Mouse (Mus musculus) G1E (cell line): ENCODE data around the gene Mphosph9. TPM values are rescaled to one million over a fixed set of nuclear protein-coding genes. Genes with fewer than 3 reads are reported as not detected.

Source experiments
- ATAC-seq: 2 replicates; pipeline ENCODE4 v1.8.0; 2016; ENCODE audit warnings: mild to moderate bottlenecking; ENCODE audit not compliant: insufficient number of reproducible peaks, poor library complexity, low FRiP score, severe bottlenecking; ENCODE audit errors: extremely low read depth
- DNase-seq: peaks from one replicate; pipeline ENCODE4 v3.0.0; 2012; ENCODE audit warnings: low spot score
- H3K27me3 ChIP-seq: 2 replicates; pipeline ENCODE4 v1.6.1; 2012; ENCODE audit warnings: mild to moderate bottlenecking, low read length, inconsistent platforms; ENCODE audit not compliant: insufficient read depth
- H3K36me3 ChIP-seq: replicated peaks from 2 replicates; pipeline ENCODE3; 2012; ENCODE audit warnings: mild to moderate bottlenecking, inconsistent platforms
- H3K4me1 ChIP-seq: 2 replicates; pipeline ENCODE4 v1.6.1; 2012; ENCODE audit warnings: low read depth, low read length, inconsistent platforms, mixed read lengths; ENCODE audit not compliant: insufficient read depth
- H3K4me3 ChIP-seq: 2 replicates; pipeline ENCODE4 v1.5.1; 2012; ENCODE audit warnings: low read depth, mild to moderate bottlenecking, inconsistent platforms, low read length, moderate library complexity, mixed read lengths
- H3K9me3 ChIP-seq: replicated peaks from 2 replicates; pipeline ENCODE4 v1.6.1; 2012; ENCODE audit warnings: inconsistent platforms
- CTCF ChIP-seq: IDR thresholded peaks from 2 replicates; pipeline ENCODE4 v1.5.1; 2012; ENCODE audit warnings: low read depth, low read length, inconsistent platforms, mixed read lengths
- GATA1 ChIP-seq: IDR thresholded peaks from 2 replicates; pipeline ENCODE4 v1.6.1; 2012; ENCODE audit warnings: borderline replicate concordance, low read length, inconsistent platforms, mixed read lengths
- GATA2 ChIP-seq: IDR thresholded peaks from 2 replicates; pipeline ENCODE4 v1.6.1; 2012; ENCODE audit warnings: low read depth, low read length, inconsistent platforms, borderline replicate concordance
- POLR2AphosphoS5 ChIP-seq: IDR thresholded peaks from 2 replicates; pipeline ENCODE4 v1.6.1; 2012; ENCODE audit warnings: low read depth, low read length, inconsistent platforms; ENCODE audit not compliant: insufficient replicate concordance
- TAL1 ChIP-seq: conservative IDR thresholded peaks from 2 replicates; pipeline ENCODE4 v1.6.1; 2012; ENCODE audit warnings: low read depth, low read length, inconsistent platforms, mixed read lengths
- polyA plus RNA-seq: library from polyadenylated mRNA; stranded (reverse); fragments of >175 nt; gene quantifications from 2 replicates; pipeline ENCODE4 v1.2.3, GENCODE M21; 2012
- total RNA-seq, 2 experiments: library from RNA; stranded (forward) in 1 of 2; stranded (reverse) in 1 of 2; fragments of 200-1000 nt in 1 of 2; fragments of >200 nt in 1 of 2; fragmentation: Nextera tagmentation in 1 of 2; gene quantifications; 2 replicates each; pipeline ENCODE4 v1.2.3; 2014 to 2017

Gene Mphosph9
- total and polyA plus RNA-seq, 3 experiments = 2.0 to 24.2 (median 23.2) TPM

DNA sequence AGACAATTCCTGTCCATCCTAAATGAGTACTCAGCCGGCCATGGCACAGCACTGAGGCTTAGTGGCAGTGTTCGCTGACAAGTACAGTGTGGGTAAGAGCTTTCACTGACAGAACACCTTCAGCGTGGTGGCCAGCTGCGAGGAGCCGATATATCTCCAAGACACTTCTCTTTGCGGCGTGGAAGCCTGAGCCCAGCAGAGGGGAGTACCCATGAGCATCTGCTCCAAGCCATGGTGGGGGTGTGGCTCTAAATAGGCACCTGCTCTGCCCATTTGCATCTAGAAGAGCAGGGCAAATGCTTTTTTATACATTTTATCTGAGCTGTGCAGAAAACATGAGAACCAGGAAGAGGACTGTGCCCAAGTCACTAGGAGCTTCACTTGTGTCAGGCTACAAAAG, 101.9 kb downstream of the Mphosph9 start:
- Histone ChIP-seq H3K36me3 (peaks cover 44% of the 10 kb centered on the region), H3K9me3 (no peaks in the 10 kb centered on the region), H3K4me1 (0 out of 2 replicates have a peak, but pooled peaks cover 2% of the 10 kb centered on the region), H3K4me3 (no peak overlapping the region), H3K27me3 (no peaks in the 10 kb centered on the region)
- TF ChIP-seq GATA2 (no peak), POLR2AphosphoS5 (no peak), CTCF (no peak), TAL1 (no peak), GATA1 (no peak)
- DNase-seq = no peak
- no peak for ATAC-seq

GRCm38 (mm10) chr5:124224321-124225092, 103.3 kb downstream of the Mphosph9 start:
- no peaks in the 10 kb centered on the region for H3K27me3 ChIP-seq
- peaks cover 51% of the 10 kb centered on the region for H3K36me3 ChIP-seq
- no peaks in the 10 kb centered on the region for H3K9me3 ChIP-seq
- ATAC-seq (no peak), DNase-seq (no peak)
- TF ChIP-seq GATA1 = no peak
- no peak for TF ChIP-seq TAL1
- no peak for TF ChIP-seq GATA2
- TF ChIP-seq POLR2AphosphoS5 = no peak
- no peak for TF ChIP-seq CTCF
- H3K4me1 ChIP-seq = 0 out of 2 replicates have a peak, but pooled peaks cover 2% of the 10 kb centered on the region
- H3K4me3 ChIP-seq = no peak overlapping the region

- H3K9me3 ChIP-seq = no peaks in the 10 kb centered on the region
- no peaks in the 10 kb centered on the region for H3K27me3 ChIP-seq
- no peak for DNase-seq
- 0 out of 2 replicates have a peak, but pooled peaks cover 2% of the 10 kb centered on the region for H3K4me1 ChIP-seq
- TF ChIP-seq POLR2AphosphoS5 (no peak), TAL1 (no peak), CTCF (no peak), GATA1 (no peak), GATA2 (no peak)
- peaks cover 57% of the 10 kb centered on the region for H3K36me3 ChIP-seq
- H3K4me3 ChIP-seq = no peak overlapping the region
- ATAC-seq = no peak
Observed at GRCm38 (mm10) chr5:124223574-124223973, 104.2 kb downstream of the Mphosph9 start.

- no peak overlapping the region for H3K4me3 ChIP-seq
- no peaks in the 10 kb centered on the region for H3K27me3 ChIP-seq
- TF ChIP-seq TAL1 = no peak
- no peak for TF ChIP-seq GATA2
- TF ChIP-seq POLR2AphosphoS5 = no peak
- TF ChIP-seq GATA1 = no peak
- DNase-seq = no peak
- peaks cover 10% of the 10 kb centered on the region for H3K4me1 ChIP-seq
- H3K9me3 ChIP-seq = no peaks in the 10 kb centered on the region
- H3K36me3 ChIP-seq = peaks cover 66% of the 10 kb centered on the region
- ATAC-seq = no peak
Observed at GRCm38 (mm10) chr5:124222696-124223095, 105.1 kb downstream of the Mphosph9 start.

- Histone ChIP-seq H3K36me3 (peaks cover 68% of the 10 kb centered on the region), H3K4me1 (peaks cover 14% of the 10 kb centered on the region), H3K27me3 (no peaks in the 10 kb centered on the region), H3K4me3 (no peak overlapping the region), H3K9me3 (no peaks in the 10 kb centered on the region)
- no peak for ATAC-seq
- DNase-seq = no peak
- TF ChIP-seq TAL1 = no peak
- TF ChIP-seq GATA1 = no peak
- TF ChIP-seq POLR2AphosphoS5 = no peak
- TF ChIP-seq CTCF = no peak
- TF ChIP-seq GATA2 = no peak
Observed at GRCm38 (mm10) chr5:124221736-124222040, 106.1 kb downstream of the Mphosph9 start.

- TF ChIP-seq POLR2AphosphoS5 (no peak), GATA1 (no peak), TAL1 (no peak), CTCF (no peak), GATA2 (no peak)
- H3K36me3 ChIP-seq = peaks cover 72% of the 10 kb centered on the region
- ATAC-seq (no peak), DNase-seq (no peak)
- no peaks in the 10 kb centered on the region for H3K27me3 ChIP-seq
- peaks cover 14% of the 10 kb centered on the region for H3K4me1 ChIP-seq
- no peaks in the 10 kb centered on the region for H3K9me3 ChIP-seq
- no peak overlapping the region for H3K4me3 ChIP-seq
Observed at GRCm38 (mm10) chr5:124221037-124221735, 106.6 kb downstream of the Mphosph9 start.
